Comparison of ENCODE assay signal across 18 mouse cellular contexts in the genomic region with DNA sequence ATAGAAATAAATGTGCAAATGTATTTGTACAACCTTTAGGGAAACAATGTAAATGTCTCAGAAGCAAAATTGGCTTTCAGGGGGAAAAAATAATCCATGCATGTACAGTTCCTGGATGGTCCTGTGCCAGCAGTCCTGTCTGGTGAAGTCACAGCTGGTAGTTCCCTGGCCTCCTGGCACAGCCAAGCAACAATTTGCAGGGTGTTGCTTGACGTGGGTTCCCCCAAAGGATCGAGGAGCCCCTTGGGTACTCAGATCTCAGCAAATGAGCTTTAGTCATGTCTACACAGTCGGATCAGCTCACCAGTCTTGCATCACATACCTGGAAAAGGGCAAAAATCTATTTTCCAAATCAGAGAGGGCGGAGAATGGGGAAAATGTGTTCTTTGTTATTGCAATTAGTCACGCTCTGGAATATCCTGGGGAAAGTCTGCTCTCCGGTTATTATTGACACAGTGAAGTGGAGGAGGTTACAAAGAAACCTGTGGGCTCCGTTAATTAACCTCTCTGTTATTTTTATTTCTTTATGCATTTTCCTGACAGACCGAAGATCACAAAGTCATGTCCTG.
DNase-seq lines count a peak whose midpoint lies in the region; ATAC-seq and TF ChIP-seq lines count a peak whose summit lies in the region.
"Had no signal": no experiment of that assay in that cellular context is flagged by ENCODE, and none has a peak within 500 bp of the region (broad histone marks: within the 10 kb centered on the region; RNA-seq: fewer than 3 reads in every experiment).

No protein-coding gene starts in this region.

- no peaks in the 10 kb centered on the region for H3K9me3 ChIP-seq in forebrain, embryonic 10.5 days
- no peaks in the 10 kb centered on the region for H3K9me3 ChIP-seq in forebrain, embryonic 11.5 days (ENCODE audit: control insufficient read depth, low read length)
- H3K9me3 ChIP-seq in kidney, postnatal 0 days (replicated peaks; ENCODE audit: low read length): no peaks in the 10 kb centered on the region
- no peaks in the 10 kb centered on the region for H3K9me3 ChIP-seq in embryonic facial prominence, embryonic 10.5 days
- no peaks in the 10 kb centered on the region for H3K9me3 ChIP-seq in limb, embryonic 11.5 days (ENCODE audit: control insufficient read depth, low read length)
- H3K9me3 ChIP-seq: forebrain, embryonic 12.5 days; heart, embryonic 15.5 days; limb, embryonic 13.5 days; midbrain, embryonic 13.5 days had no signal

- H3K4me2 ChIP-seq in forebrain, embryonic 11.5 days (ENCODE audit: low read depth, low read length, severe bottlenecking): no peak overlapping the region
- no peak overlapping the region for H3K4me2 ChIP-seq in kidney, postnatal 0 days (ENCODE audit: low read length)
- no peak overlapping the region for H3K4me2 ChIP-seq in limb, embryonic 11.5 days (ENCODE audit: low read depth, severe bottlenecking)
- H3K4me2 ChIP-seq: forebrain, embryonic 12.5 days; heart, embryonic 15.5 days; limb, embryonic 13.5 days; midbrain, embryonic 13.5 days had no signal

- DNase-seq in forebrain, embryonic 10.5 days (ENCODE audit: extremely low spot score, low spot score): no peak
- no peak for DNase-seq in forebrain, embryonic 11.5 days (ENCODE audit: low spot score)
- no peak for DNase-seq in kidney, postnatal 0 days (ENCODE audit: low spot score)
- no peak for DNase-seq in kidney, postnatal 10 days
- peak; percentile 39 for DNase-seq in embryonic facial prominence, embryonic 10.5 days (ENCODE audit: low spot score)
- peak; percentile 49 for DNase-seq in limb, embryonic 11.5 days (ENCODE audit: low spot score)
- DNase-seq in frontal cortex, adult 2 months (ENCODE audit: extremely low spot score in 1 of 2, low spot score in 1 of 2): no peak
- no peak for DNase-seq in lung, postnatal 36 days
- DNase-seq: cerebellum, adult 11 months; heart, adult 18-20 months; layer of hippocampus, postnatal 36 days; lung, postnatal 14 days; right cerebral cortex, postnatal 14 days had no signal

- 58% methylated on average over 8 of the region's 8 CpGs for WGBS in forebrain, embryonic 10.5 days
- 65% methylated on average over 8 of the region's 8 CpGs for WGBS in forebrain, embryonic 11.5 days
- 27% methylated on average over 8 of the region's 8 CpGs for WGBS in kidney, postnatal 0 days
- 37% methylated on average over 8 of the region's 8 CpGs for WGBS in embryonic facial prominence, embryonic 10.5 days
- WGBS in limb, embryonic 11.5 days: 34% methylated on average over 8 of the region's 8 CpGs

- TF ChIP-seq CTCF in kidney, postnatal 0 days (IDR thresholded peaks at IDR 0.05; ENCODE audit: low read depth): no peak

- H3K4me1 ChIP-seq in forebrain, embryonic 10.5 days: peaks cover 27% of the 10 kb centered on the region
- H3K4me1 ChIP-seq in forebrain, embryonic 11.5 days (replicated peaks; ENCODE audit: control insufficient read depth, insufficient read depth, low read length): no peaks in the 10 kb centered on the region
- H3K4me1 ChIP-seq in kidney, postnatal 0 days (replicated peaks; ENCODE audit: insufficient read depth, low read length): no peaks in the 10 kb centered on the region; the same call in 1 of the 2 replicates
- peaks cover 50% of the 10 kb centered on the region for H3K4me1 ChIP-seq in embryonic facial prominence, embryonic 10.5 days
- peaks cover 10% of the 10 kb centered on the region; the same call in 1 of the 2 replicates for H3K4me1 ChIP-seq in limb, embryonic 11.5 days (ENCODE audit: control insufficient read depth, insufficient read depth, low read length)
- H3K4me1 ChIP-seq: heart, embryonic 15.5 days had no signal

- peak overlapping the region; percentile 48 for H3K27ac ChIP-seq in forebrain, embryonic 10.5 days
- H3K27ac ChIP-seq in forebrain, embryonic 11.5 days (ENCODE audit: low read depth, low read length): no peak overlapping the region
- H3K27ac ChIP-seq in kidney, postnatal 0 days: 0 out of 2 replicates have a peak overlapping the region, but pooled peaks have one; percentile 10
- peak overlapping the region; percentile 79 for H3K27ac ChIP-seq in embryonic facial prominence, embryonic 10.5 days (replicated peaks)
- H3K27ac ChIP-seq in limb, embryonic 11.5 days (replicated peaks; ENCODE audit: low read depth, low read length): no peak overlapping the region
- H3K27ac ChIP-seq: forebrain, embryonic 12.5 days; heart, embryonic 15.5 days; limb, embryonic 13.5 days; midbrain, embryonic 13.5 days had no signal

- H3K9ac ChIP-seq in forebrain, embryonic 11.5 days (ENCODE audit: low read length): no peak overlapping the region
- no peak overlapping the region for H3K9ac ChIP-seq in kidney, postnatal 0 days (ENCODE audit: low read depth, low read length)
- no peak overlapping the region for H3K9ac ChIP-seq in limb, embryonic 11.5 days (ENCODE audit: low read length)
- H3K9ac ChIP-seq: forebrain, embryonic 12.5 days; heart, embryonic 15.5 days; limb, embryonic 13.5 days; midbrain, embryonic 13.5 days had no signal

- H3K27me3 ChIP-seq in forebrain, embryonic 10.5 days (ENCODE audit: poor library complexity, severe bottlenecking): 0 out of 2 replicates have a peak, but pooled peaks cover 5% of the 10 kb centered on the region
- H3K27me3 ChIP-seq in forebrain, embryonic 11.5 days (ENCODE audit: control insufficient read depth, insufficient read depth, low read length): no peaks in the 10 kb centered on the region
- H3K27me3 ChIP-seq in kidney, postnatal 0 days (ENCODE audit: insufficient read depth, low read length): no peaks in the 10 kb centered on the region
- H3K27me3 ChIP-seq in embryonic facial prominence, embryonic 10.5 days (replicated peaks; ENCODE audit: low read depth, poor library complexity, severe bottlenecking): peaks cover 21% of the 10 kb centered on the region; the same call in 1 of the 2 replicates
- H3K27me3 ChIP-seq in limb, embryonic 11.5 days (ENCODE audit: control insufficient read depth, insufficient read depth, low read length): no peaks in the 10 kb centered on the region

- H3K36me3 ChIP-seq in forebrain, embryonic 10.5 days (replicated peaks): no peaks in the 10 kb centered on the region
- H3K36me3 ChIP-seq in forebrain, embryonic 11.5 days (ENCODE audit: control insufficient read depth, insufficient read depth, low read length): no peaks in the 10 kb centered on the region
- H3K36me3 ChIP-seq in kidney, postnatal 0 days (ENCODE audit: insufficient read depth, low read length): no peaks in the 10 kb centered on the region
- H3K36me3 ChIP-seq in embryonic facial prominence, embryonic 10.5 days (replicated peaks): no peaks in the 10 kb centered on the region
- no peaks in the 10 kb centered on the region for H3K36me3 ChIP-seq in limb, embryonic 11.5 days (ENCODE audit: control insufficient read depth, insufficient read depth, low read length)
- H3K36me3 ChIP-seq: forebrain, embryonic 12.5 days; heart, embryonic 15.5 days; limb, embryonic 13.5 days; midbrain, embryonic 13.5 days had no signal

- no peak for ATAC-seq in forebrain, embryonic 11.5 days (replicated peaks; ENCODE audit: low FRiP score)
- no peak for ATAC-seq in kidney, postnatal 0 days (replicated peaks; ENCODE audit: low FRiP score, low read depth)
- no peak for ATAC-seq in limb, embryonic 11.5 days (ENCODE audit: insufficient number of reproducible peaks, low FRiP score, low TSS enrichment, low read depth)
- ATAC-seq: hindbrain, embryonic 16.5 days; midbrain, embryonic 13.5 days had no signal

- no peak overlapping the region for H3K4me3 ChIP-seq in forebrain, embryonic 10.5 days
- H3K4me3 ChIP-seq in forebrain, embryonic 11.5 days (ENCODE audit: low read depth, low read length): no peak overlapping the region
- no peak overlapping the region for H3K4me3 ChIP-seq in kidney, postnatal 0 days (replicated peaks; ENCODE audit: low read depth, low read length)
- H3K4me3 ChIP-seq in embryonic facial prominence, embryonic 10.5 days: no peak overlapping the region
- no peak overlapping the region for H3K4me3 ChIP-seq in limb, embryonic 11.5 days (ENCODE audit: low read depth, low read length)
- H3K4me3 ChIP-seq: forebrain, embryonic 12.5 days; heart, embryonic 15.5 days; limb, embryonic 13.5 days; midbrain, embryonic 13.5 days had no signal

Comparison
In these comparisons a context has a peak if more than half of its experiments do, and no peak if none do; other contexts are left out.
1. H3K27ac ChIP-seq: peak in forebrain, embryonic 10.5 days (single experiment), kidney, postnatal 0 days (single experiment) and embryonic facial prominence, embryonic 10.5 days (single experiment); none in forebrain, embryonic 11.5 days (single experiment) and limb, embryonic 11.5 days (single experiment).
2. DNase-seq: peak in embryonic facial prominence, embryonic 10.5 days (single experiment) and limb, embryonic 11.5 days (single experiment); none in forebrain, embryonic 10.5 days (single experiment), forebrain, embryonic 11.5 days (single experiment), kidney, postnatal 0 days (single experiment), kidney, postnatal 10 days (single experiment), frontal cortex, adult 2 months (0 of 2) and lung, postnatal 36 days (single experiment).